Mouse (Mus musculus): Measurements from ENCODE around the gene Prickle4. TPM values are rescaled to one million over a fixed set of nuclear protein-coding genes. Genes with fewer than 3 reads are reported as not detected.

The Prickle4 gene
- polyA plus RNA-seq, 1 experiment from 2014 or later, result 0.53 TPM

DNA sequence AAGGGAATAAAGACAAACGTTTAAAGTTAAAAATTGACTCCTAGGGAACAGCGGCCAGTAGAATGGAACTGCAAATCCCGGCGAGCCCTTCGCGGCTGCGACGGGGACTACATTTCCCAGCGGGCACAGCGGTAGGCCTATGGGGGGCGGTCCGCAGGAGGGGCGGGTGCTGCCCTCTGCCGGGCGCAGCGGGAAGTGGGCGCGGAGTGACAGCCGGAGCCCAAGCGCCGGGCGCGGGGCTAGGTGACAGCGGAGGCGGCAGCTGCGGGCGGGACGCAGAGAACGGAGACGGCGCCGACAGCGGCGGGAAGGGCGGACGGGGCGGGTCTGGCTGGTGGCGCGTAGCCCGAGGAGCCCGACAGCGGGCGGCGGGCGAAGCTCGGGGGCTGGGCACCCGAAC lies 42.3 kb upstream of the Prickle4 start, which contains the start of gene Tfeb:
Tfeb (plus strand) TSS at position 175 of the 400 bp plus-strand sequence.
- Histone ChIP-seq H3K27ac (ENCODE audit: low read depth) (peak within 1 kb of the TSS; percentile 65), H3K9me3 (ENCODE audit: control insufficient read depth, low read length) (no peaks in the 10 kb centered on the region), H3K9ac (ENCODE audit: low read length) (peak within 1 kb of the TSS; percentile 60), H3K4me3 (ENCODE audit: low read depth, low read length) (peak within 1 kb of the TSS; percentile 65), H3K4me1 (replicated peaks; ENCODE audit: control insufficient read depth, insufficient read depth, low read length) (peaks cover 6% of the 10 kb centered on the region; the same call in 1 of the 2 replicates), H3K4me2 (ENCODE audit: low read length) (peak within 1 kb of the TSS; percentile 94), H3K27me3 (replicated peaks; ENCODE audit: control insufficient read depth, insufficient read depth, low read length) (no peaks in the 10 kb centered on the region), H3K36me3 (ENCODE audit: control insufficient read depth, insufficient read depth, low read length) (no peaks in the 10 kb centered on the region)
- WGBS, result under 1% methylated on average over 34 of the region's 47 CpGs
- peak; percentile 70 for ATAC-seq (replicated peaks; ENCODE audit: low FRiP score, low TSS enrichment, low read depth)
- DNase-seq (ENCODE audit: low spot score), result peak; percentile 99

DNA sequence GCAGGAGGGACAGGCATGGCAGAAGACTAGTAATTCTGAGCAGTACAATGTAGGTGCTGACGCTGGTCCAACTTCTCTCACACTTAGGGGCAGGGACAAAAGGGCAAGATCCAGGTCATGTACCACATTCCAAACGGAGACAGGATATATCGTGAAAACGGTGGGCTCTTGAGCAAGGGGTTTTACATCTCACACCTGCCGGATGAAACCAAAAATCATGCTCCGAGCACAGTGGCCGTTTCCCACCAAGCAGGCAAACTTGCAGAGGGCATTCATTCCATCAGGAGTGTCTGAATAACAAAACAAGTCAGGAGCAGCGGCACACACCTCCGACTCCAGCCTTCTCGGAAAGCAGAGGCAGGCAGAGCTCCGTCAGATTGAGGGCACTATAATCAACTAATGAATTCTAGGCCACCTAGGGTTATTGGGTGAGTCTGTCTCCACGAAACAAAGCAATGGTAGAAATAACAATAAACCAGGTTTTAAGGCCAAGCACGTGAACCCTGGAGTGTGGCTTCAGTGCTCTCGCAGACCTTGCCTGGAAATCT lies 41.1 kb upstream of the Prickle4 start:
- ATAC-seq (replicated peaks; ENCODE audit: low FRiP score, low TSS enrichment, low read depth) (no peak), DNase-seq (ENCODE audit: low spot score) (no peak)
- H3K4me1 ChIP-seq (replicated peaks; ENCODE audit: control insufficient read depth, insufficient read depth, low read length), result peaks cover 6% of the 10 kb centered on the region; the same call in 1 of the 2 replicates
- no peaks in the 10 kb centered on the region for H3K27me3 ChIP-seq (replicated peaks; ENCODE audit: control insufficient read depth, insufficient read depth, low read length)
- no peaks in the 10 kb centered on the region for H3K9me3 ChIP-seq (ENCODE audit: control insufficient read depth, low read length)
- no peak overlapping the region for H3K4me2 ChIP-seq (ENCODE audit: low read length)
- no peak overlapping the region for H3K27ac ChIP-seq (ENCODE audit: low read depth)
- no peaks in the 10 kb centered on the region for H3K36me3 ChIP-seq (ENCODE audit: control insufficient read depth, insufficient read depth, low read length)
- H3K4me3 ChIP-seq (ENCODE audit: low read depth, low read length), result no peak overlapping the region
- 75% methylated on average over 14 of the region's 14 CpGs for WGBS
- no peak overlapping the region for H3K9ac ChIP-seq (ENCODE audit: low read length)

DNA sequence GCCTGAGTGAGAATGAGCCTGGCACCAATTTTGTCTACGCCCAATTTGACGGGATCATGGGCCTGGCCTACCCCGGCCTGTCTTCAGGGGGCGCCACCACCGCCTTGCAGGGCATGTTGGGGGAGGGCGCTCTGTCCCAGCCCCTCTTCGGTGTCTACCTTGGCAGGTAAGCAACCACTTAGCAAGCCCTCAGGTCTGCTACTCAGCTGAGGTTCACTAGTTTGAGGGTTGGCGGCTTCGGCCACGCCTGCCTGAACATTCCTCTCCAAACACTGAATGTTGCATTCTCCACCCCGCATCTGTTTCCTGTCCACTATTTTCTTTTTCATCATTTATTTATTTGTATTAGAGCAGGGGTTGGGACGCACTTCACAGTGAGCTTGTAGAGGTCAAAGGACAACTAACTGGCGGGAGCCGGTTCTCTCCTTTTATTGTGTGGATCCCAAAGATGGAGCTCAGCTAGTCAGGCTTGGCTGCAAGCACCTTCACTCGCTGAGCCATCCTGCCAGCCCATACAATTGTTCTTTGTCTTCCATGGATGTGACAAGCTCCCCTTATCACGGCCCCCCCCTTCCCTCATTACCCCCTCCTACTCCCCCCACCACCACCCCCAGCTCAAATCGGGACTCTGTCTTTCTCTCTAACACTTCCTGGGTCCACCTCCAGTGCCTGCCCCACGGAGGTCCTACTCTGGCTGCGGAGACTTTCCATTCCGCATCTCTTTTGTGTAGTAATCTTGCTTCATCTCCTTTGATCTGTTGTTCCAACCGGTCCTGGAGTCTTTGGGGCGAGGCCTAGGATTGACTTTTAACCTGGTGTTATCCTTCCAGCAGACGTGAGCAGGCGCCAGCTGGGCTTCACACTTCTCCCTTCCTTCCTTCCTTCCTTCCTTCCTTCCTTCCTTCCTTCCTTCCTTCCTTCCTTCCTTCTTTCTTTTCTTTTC lies 36.4 kb upstream of the Prickle4 start:
- Histone ChIP-seq H3K4me2 (ENCODE audit: low read length) (no peak overlapping the region), H3K9ac (ENCODE audit: low read length) (no peak overlapping the region), H3K27me3 (replicated peaks; ENCODE audit: control insufficient read depth, insufficient read depth, low read length) (no peaks in the 10 kb centered on the region), H3K27ac (ENCODE audit: low read depth) (no peak overlapping the region), H3K4me1 (replicated peaks; ENCODE audit: control insufficient read depth, insufficient read depth, low read length) (no peaks in the 10 kb centered on the region), H3K36me3 (ENCODE audit: control insufficient read depth, insufficient read depth, low read length) (no peaks in the 10 kb centered on the region), H3K4me3 (ENCODE audit: low read depth, low read length) (no peak overlapping the region), H3K9me3 (ENCODE audit: control insufficient read depth, low read length) (no peaks in the 10 kb centered on the region)
- WGBS, result 56% methylated on average over 24 of the region's 24 CpGs
- DNase-seq (ENCODE audit: low spot score), result no peak
- no peak for ATAC-seq (replicated peaks; ENCODE audit: low FRiP score, low TSS enrichment, low read depth)

DNA sequence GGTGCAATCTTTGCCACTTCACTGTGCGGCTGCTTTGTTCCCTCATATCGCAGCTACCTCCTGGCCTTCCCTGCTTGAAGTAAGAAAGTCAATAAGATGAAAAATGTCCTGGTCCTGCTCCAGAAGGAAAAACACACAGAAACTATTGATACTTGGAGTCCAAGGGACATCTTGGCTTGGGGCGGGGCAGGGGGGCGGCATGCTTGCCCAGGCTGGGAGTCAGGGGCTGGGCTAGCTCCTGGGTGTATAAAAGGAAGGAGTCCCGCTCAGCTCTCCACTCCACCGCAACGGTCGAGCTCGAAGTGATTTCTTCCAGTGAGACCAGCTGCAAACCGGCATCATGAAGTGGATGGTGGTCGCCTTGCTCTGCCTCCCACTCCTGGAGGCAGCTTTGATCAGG lies 32.0 kb upstream of the Prickle4 start, which contains the start of gene Pgc:
Pgc (plus strand) TSS at position 277 of the 400 bp plus-strand sequence.
- DNase-seq (ENCODE audit: low spot score) (no peak), ATAC-seq (replicated peaks; ENCODE audit: low FRiP score, low TSS enrichment, low read depth) (no peak)
- Histone ChIP-seq H3K9ac (ENCODE audit: low read length) (no peak within 1 kb of the TSS), H3K9me3 (ENCODE audit: control insufficient read depth, low read length) (no peaks in the 10 kb centered on the region), H3K4me3 (ENCODE audit: low read depth, low read length) (no peak within 1 kb of the TSS), H3K4me2 (ENCODE audit: low read length) (no peak within 1 kb of the TSS), H3K27me3 (replicated peaks; ENCODE audit: control insufficient read depth, insufficient read depth, low read length) (no peaks in the 10 kb centered on the region), H3K27ac (ENCODE audit: low read depth) (no peak within 1 kb of the TSS), H3K36me3 (ENCODE audit: control insufficient read depth, insufficient read depth, low read length) (no peaks in the 10 kb centered on the region), H3K4me1 (replicated peaks; ENCODE audit: control insufficient read depth, insufficient read depth, low read length) (no peaks in the 10 kb centered on the region)
- WGBS, result 69% methylated on average over 11 of the region's 11 CpGs

DNA sequence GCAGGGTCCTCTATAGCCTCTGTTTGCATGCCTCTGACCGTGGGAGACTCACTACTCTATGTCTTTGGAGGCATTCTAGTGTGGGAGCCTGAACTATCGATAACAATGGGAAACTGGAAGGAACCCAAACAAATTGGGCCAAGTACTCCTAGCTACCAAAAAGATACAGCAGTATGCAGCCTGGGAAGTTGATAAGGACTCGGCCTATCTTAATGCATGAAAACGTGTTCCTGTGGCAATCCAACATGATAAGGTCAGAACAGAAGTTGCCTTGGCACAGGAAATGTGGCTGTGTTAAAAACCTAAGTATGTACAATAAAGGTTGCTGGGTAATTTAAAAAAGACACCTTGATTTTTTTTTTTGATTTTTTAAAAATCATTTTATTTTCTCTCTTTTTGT lies 26.6 kb upstream of the Prickle4 start:
- 79% methylated on average over 4 of the region's 4 CpGs for whole genome bisulfite sequencing
- DNase-seq (ENCODE audit: low spot score) (no peak), ATAC-seq (replicated peaks; ENCODE audit: low FRiP score, low TSS enrichment, low read depth) (no peak)
- no peak overlapping the region for H3K4me2 ChIP-seq (ENCODE audit: low read length)
- H3K27ac ChIP-seq (ENCODE audit: low read depth), result no peak overlapping the region
- H3K4me1 ChIP-seq (replicated peaks; ENCODE audit: control insufficient read depth, insufficient read depth, low read length), result no peaks in the 10 kb centered on the region
- H3K4me3 ChIP-seq (ENCODE audit: low read depth, low read length), result no peak overlapping the region
- no peak overlapping the region for H3K9ac ChIP-seq (ENCODE audit: low read length)
- H3K36me3 ChIP-seq (ENCODE audit: control insufficient read depth, insufficient read depth, low read length), result no peaks in the 10 kb centered on the region
- no peaks in the 10 kb centered on the region for H3K27me3 ChIP-seq (replicated peaks; ENCODE audit: control insufficient read depth, insufficient read depth, low read length)
- no peaks in the 10 kb centered on the region for H3K9me3 ChIP-seq (ENCODE audit: control insufficient read depth, low read length)

DNA sequence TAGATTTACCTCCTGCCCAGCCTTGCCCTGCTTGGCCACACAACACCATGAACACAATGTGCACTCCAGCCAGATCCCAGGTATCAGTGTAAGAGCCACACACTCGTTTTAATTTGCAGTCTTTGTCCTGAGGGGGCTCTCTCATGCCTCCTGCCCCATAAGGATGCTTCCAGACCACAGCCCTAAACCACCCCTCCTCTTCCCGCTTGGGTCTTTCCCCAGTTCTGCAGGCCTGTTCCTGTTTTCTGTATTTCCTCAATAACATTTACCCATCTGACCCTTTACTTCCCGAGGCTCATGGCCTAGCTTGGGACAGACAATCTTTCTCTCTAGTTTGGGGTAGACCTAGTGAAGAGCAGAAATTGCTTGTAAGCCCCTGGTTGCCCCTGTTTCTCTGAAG lies 20.5 kb upstream of the Prickle4 start:
- Histone ChIP-seq H3K9ac (ENCODE audit: low read length) (no peak overlapping the region), H3K4me2 (ENCODE audit: low read length) (no peak overlapping the region), H3K27ac (ENCODE audit: low read depth) (no peak overlapping the region), H3K27me3 (replicated peaks; ENCODE audit: control insufficient read depth, insufficient read depth, low read length) (no peaks in the 10 kb centered on the region), H3K9me3 (ENCODE audit: control insufficient read depth, low read length) (no peaks in the 10 kb centered on the region), H3K4me3 (ENCODE audit: low read depth, low read length) (no peak overlapping the region), H3K4me1 (replicated peaks; ENCODE audit: control insufficient read depth, insufficient read depth, low read length) (no peaks in the 10 kb centered on the region), H3K36me3 (ENCODE audit: control insufficient read depth, insufficient read depth, low read length) (no peaks in the 10 kb centered on the region)
- ATAC-seq (replicated peaks; ENCODE audit: low FRiP score, low TSS enrichment, low read depth) (no peak), DNase-seq (ENCODE audit: low spot score) (no peak)
- 63% methylated on average over 3 of the region's 3 CpGs for WGBS

DNA sequence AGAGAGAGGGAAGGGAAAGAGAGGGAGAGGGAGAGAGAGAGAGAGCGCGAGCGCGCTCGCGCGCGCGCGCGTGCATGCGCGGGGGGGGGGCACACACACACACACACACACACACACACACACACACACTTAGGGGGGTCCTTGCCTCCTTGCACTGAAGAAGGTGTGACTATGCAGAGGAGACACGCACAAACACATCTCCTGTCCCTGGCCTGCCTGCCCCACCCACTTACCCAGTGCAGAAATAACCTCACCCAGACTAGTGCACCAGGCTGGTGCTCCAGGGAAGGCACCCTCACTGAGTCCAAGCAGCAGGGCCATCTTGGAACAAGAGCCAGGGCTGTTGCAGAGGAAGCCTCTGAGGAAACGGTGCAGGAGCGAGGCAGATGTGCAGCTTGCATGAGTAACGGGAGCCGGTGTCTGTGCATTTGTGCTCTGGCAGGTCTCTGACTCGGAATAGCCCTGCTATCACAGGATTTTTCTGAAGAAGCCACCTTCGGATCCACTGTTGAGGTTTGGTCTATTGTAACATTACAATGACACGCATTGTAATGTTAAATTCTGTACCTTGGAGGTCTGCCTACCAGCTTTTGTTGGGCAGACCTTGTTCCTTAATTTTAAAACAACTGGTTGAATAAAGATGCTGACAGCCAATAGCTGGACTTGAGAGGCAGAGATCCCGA lies 18.5 kb upstream of the Prickle4 start:
- WGBS, result 55% methylated on average over 21 of the region's 22 CpGs
- no peak overlapping the region for H3K9ac ChIP-seq (ENCODE audit: low read length)
- H3K36me3 ChIP-seq (ENCODE audit: control insufficient read depth, insufficient read depth, low read length), result no peaks in the 10 kb centered on the region
- no peaks in the 10 kb centered on the region for H3K9me3 ChIP-seq (ENCODE audit: control insufficient read depth, low read length)
- H3K4me3 ChIP-seq (ENCODE audit: low read depth, low read length), result no peak overlapping the region
- no peak for DNase-seq (ENCODE audit: low spot score)
- no peak overlapping the region for H3K4me2 ChIP-seq (ENCODE audit: low read length)
- no peak for ATAC-seq (replicated peaks; ENCODE audit: low FRiP score, low TSS enrichment, low read depth)
- no peaks in the 10 kb centered on the region for H3K27me3 ChIP-seq (replicated peaks; ENCODE audit: control insufficient read depth, insufficient read depth, low read length)
- no peaks in the 10 kb centered on the region for H3K4me1 ChIP-seq (replicated peaks; ENCODE audit: control insufficient read depth, insufficient read depth, low read length)
- no peak overlapping the region for H3K27ac ChIP-seq (ENCODE audit: low read depth)

DNA sequence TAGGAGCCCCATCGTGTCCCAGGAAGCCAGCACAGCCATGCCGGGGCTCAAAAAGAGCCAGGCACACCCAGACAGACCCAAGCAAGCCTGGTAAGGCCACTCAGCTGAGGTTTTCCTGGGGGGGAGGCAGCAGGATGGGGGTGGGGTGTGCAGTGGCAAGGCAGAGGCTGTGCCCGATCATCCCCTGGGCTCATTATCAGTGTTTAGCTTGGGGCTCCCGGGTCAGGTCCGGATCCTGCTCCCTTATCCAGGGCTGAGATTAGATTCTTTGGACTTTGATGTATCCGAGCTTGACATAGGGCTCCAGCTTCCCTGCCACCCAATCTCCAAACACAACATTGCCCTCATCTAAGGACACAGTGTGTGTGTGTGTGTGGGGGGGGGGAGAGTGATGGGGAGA lies 17.3 kb upstream of the Prickle4 start:
- no peak overlapping the region for H3K4me3 ChIP-seq (ENCODE audit: low read depth, low read length)
- H3K27ac ChIP-seq (ENCODE audit: low read depth), result no peak overlapping the region
- no peaks in the 10 kb centered on the region for H3K27me3 ChIP-seq (replicated peaks; ENCODE audit: control insufficient read depth, insufficient read depth, low read length)
- no peak overlapping the region for H3K9ac ChIP-seq (ENCODE audit: low read length)
- H3K4me2 ChIP-seq (ENCODE audit: low read length), result no peak overlapping the region
- H3K4me1 ChIP-seq (replicated peaks; ENCODE audit: control insufficient read depth, insufficient read depth, low read length), result no peaks in the 10 kb centered on the region
- no peaks in the 10 kb centered on the region for H3K9me3 ChIP-seq (ENCODE audit: control insufficient read depth, low read length)
- WGBS, result 52% methylated on average over 6 of the region's 6 CpGs
- H3K36me3 ChIP-seq (ENCODE audit: control insufficient read depth, insufficient read depth, low read length), result no peaks in the 10 kb centered on the region
- no peak for ATAC-seq (replicated peaks; ENCODE audit: low FRiP score, low TSS enrichment, low read depth)
- no peak for DNase-seq (ENCODE audit: low spot score)

All from intestine, embryonic 14.5 days (tissue).